Comparison of ENCODE assay signal across 11 mouse cellular contexts in genomic region chr11:103261671-103262411, GRCm38 (mm10). TPM values are rescaled to one million over a fixed set of nuclear protein-coding genes. Genes with fewer than 3 reads are reported as not detected.
DNase-seq lines count a peak whose midpoint lies in the region; ATAC-seq and TF ChIP-seq lines count a peak whose summit lies in the region.
"Had no signal": no experiment of that assay in that cellular context is flagged by ENCODE, and none has a peak within 500 bp of the region (broad histone marks: within the 10 kb centered on the region; RNA-seq: fewer than 3 reads in every experiment).

No protein-coding gene starts in this region.

- TF ChIP-seq CTCF in left cerebral cortex, adult 2 months (IDR thresholded peaks at IDR 0.05): no peak

- peak overlapping the region; percentile 58 for H3K9ac ChIP-seq in heart, embryonic 13.5 days

- no peak for ATAC-seq in heart, embryonic 13.5 days (ENCODE audit: extremely low read depth, insufficient number of reproducible peaks, low FRiP score, low TSS enrichment)

- no peaks in the 10 kb centered on the region for H3K9me3 ChIP-seq in heart, embryonic 13.5 days
- H3K9me3 ChIP-seq: G1E had no signal

- peak overlapping the region; percentile 51 for H3K4me2 ChIP-seq in heart, embryonic 13.5 days

- H3K27me3 ChIP-seq in heart, embryonic 13.5 days (replicated peaks): no peaks in the 10 kb centered on the region

- no peak overlapping the region for H3K4me3 ChIP-seq in left cerebral cortex, adult 2 months
- no peak overlapping the region for H3K4me3 ChIP-seq in heart, embryonic 13.5 days

- peaks cover 51% of the 10 kb centered on the region for H3K4me1 ChIP-seq in heart, embryonic 13.5 days

- DNase-seq in left cerebral cortex, adult 2 months (ENCODE audit: extremely low spot score in 1 of 2, low spot score in 2 of 2): no peak
- no peak for DNase-seq in left cerebral cortex, postnatal 4 days
- peak; percentile 35 for DNase-seq in adrenal gland, postnatal 25 days
- DNase-seq in kidney, postnatal 25 days: peak; percentile 64 to 87
- DNase-seq in layer of hippocampus, postnatal 25 days (ENCODE audit: extremely low spot score in 1 of 2, low spot score in 1 of 2): no peak
- no peak for DNase-seq in cerebellum, adult 18-20 months
- no peak for DNase-seq in left cerebral cortex, postnatal 10 days (ENCODE audit: extremely low spot score in 1 of 2, low spot score in 2 of 2)
- DNase-seq: cerebellum, adult 9-11 months had no signal

- intact Hi-C loops in left cerebral cortex, adult 2 months (cut with DNase I): no loop called here
- intact Hi-C loops in left cerebral cortex, postnatal 4 days (cut with DNase I): loop anchor here (10.0 kb wide), 1 partner anchor 63 kb away; no protein-coding TSS in a partner anchor
- intact Hi-C loops in left cerebral cortex, postnatal 10 days (cut with DNase I): no loop called here

- peak overlapping the region; percentile 25; the same call in 1 of the 2 replicates for H3K27ac ChIP-seq in left cerebral cortex, adult 2 months
- H3K27ac ChIP-seq in heart, embryonic 13.5 days (replicated peaks): peak overlapping the region; percentile 4

- 73% methylated on average over 7 of the region's 7 CpGs for WGBS in heart, embryonic 13.5 days

- no peaks in the 10 kb centered on the region for H3K36me3 ChIP-seq in heart, embryonic 13.5 days

RNA-seq across cellular contexts. Expression of gene Map3k14, which starts 5.4 kb away (rescaled TPM):
- 1 to 10 TPM; 4.4 to 4.9 TPM for total RNA-seq in left cerebral cortex, adult 2 months (2021)
- total RNA-seq in left cerebral cortex, postnatal 4 days (2021): 1 to 10 TPM; 3.7 to 4.3 TPM
- 7.0 TPM in 2 replicates for total RNA-seq in adrenal gland, postnatal 25 days (2021)
- 1.8 and 1.9 TPM in 2 replicates for polyA plus RNA-seq in heart, embryonic 13.5 days (2015; fragmentation: Nextera tagmentation; extraction: Ambion mirVana)
- total RNA-seq in layer of hippocampus, postnatal 25 days (2021): 1 to 10 TPM; 3.0 to 3.7 TPM
- total RNA-seq in left cerebral cortex, postnatal 10 days (2021): 1 to 10 TPM; 2.9 to 3.5 TPM

RNA-seq across cellular contexts. Expression of gene Spata32, which starts 43.6 kb away (rescaled TPM):
- total RNA-seq in left cerebral cortex, adult 2 months (2021): 1 to 10 TPM; 1.7 to 2.9 TPM
- 1 to 10 TPM; 1.4 to 2.0 TPM for total RNA-seq in left cerebral cortex, postnatal 4 days (2021)
- not detected in 2 replicates for total RNA-seq in adrenal gland, postnatal 25 days (2021)
- not detected in 2 replicates for polyA plus RNA-seq in heart, embryonic 13.5 days (2015; fragmentation: Nextera tagmentation; extraction: Ambion mirVana)
- 1 to 10 TPM in 1 of 2 experiments, under 1 TPM in 1; 0.81 to 1.7 TPM for total RNA-seq in layer of hippocampus, postnatal 25 days (2021)
- 1 to 10 TPM; 1.6 to 2.0 TPM for total RNA-seq in left cerebral cortex, postnatal 10 days (2021)
- total RNA-seq: megakaryocyte progenitor cell, adult 5-6 weeks had no signal
- polyA plus RNA-seq: G1E had no signal

RNA-seq across cellular contexts. Expression of gene 1700023F06Rik, which starts 53.5 kb away (rescaled TPM):
- total RNA-seq in left cerebral cortex, adult 2 months (2021): 1 to 10 TPM; 2.2 to 2.7 TPM
- 1 to 10 TPM; 1.5 to 2.0 TPM for total RNA-seq in left cerebral cortex, postnatal 4 days (2021)
- not detected in 2 replicates for total RNA-seq in adrenal gland, postnatal 25 days (2021)
- not detected in 2 replicates for polyA plus RNA-seq in heart, embryonic 13.5 days (2015; fragmentation: Nextera tagmentation; extraction: Ambion mirVana)
- 1 to 10 TPM; 1.1 to 1.5 TPM for total RNA-seq in layer of hippocampus, postnatal 25 days (2021)
- total RNA-seq in left cerebral cortex, postnatal 10 days (2021): 1 to 10 TPM; 1.3 to 1.7 TPM
- total RNA-seq: G1E had no signal
- polyA plus RNA-seq: G1E had no signal

Comparison
In these comparisons a context has a peak if more than half of its experiments do, and no peak if none do; other contexts are left out.
1. DNase-seq: peak in adrenal gland, postnatal 25 days (single experiment) and kidney, postnatal 25 days (2 of 2); none in left cerebral cortex, adult 2 months (0 of 2), left cerebral cortex, postnatal 4 days (single experiment), layer of hippocampus, postnatal 25 days (0 of 2), cerebellum, adult 18-20 months (0 of 2) and left cerebral cortex, postnatal 10 days (0 of 2).